In the genomic region with DNA sequence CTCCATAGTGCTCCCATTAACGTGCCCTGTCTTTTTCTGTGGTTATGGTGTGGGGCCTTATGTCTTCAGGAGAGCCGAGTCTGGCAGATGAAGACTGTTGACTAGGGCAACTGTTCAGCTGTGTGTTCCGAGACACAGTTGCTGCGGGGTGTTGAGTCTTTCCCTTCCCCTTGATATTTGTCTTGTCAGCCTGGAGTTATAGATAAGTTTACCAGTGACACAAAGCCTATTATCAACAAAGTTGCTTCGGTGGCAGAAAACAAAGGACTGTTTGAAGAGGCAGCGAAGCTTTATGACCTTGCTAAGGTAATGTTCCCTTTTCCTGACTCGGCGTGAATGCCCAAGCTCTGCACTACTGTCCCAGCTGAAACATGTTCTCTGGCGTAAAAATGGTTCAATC, we compare ENCODE assay signal across 16 mouse cellular contexts. TPM values are rescaled to one million over a fixed set of nuclear protein-coding genes. Genes with fewer than 3 reads are reported as not detected.
DNase-seq lines count a peak whose midpoint lies in the region; ATAC-seq and TF ChIP-seq lines count a peak whose summit lies in the region.
"Had no signal": no experiment of that assay in that cellular context is flagged by ENCODE, and none has a peak within 500 bp of the region (broad histone marks: within the 10 kb centered on the region; RNA-seq: fewer than 3 reads in every experiment).

No protein-coding gene starts in this region.

- in situ Hi-C loops in Patski (cut with MboI; ENCODE audit: low pct_unique_long_range_greater_than_20kb) = no loop called here

- no peaks in the 10 kb centered on the region for H3K27me3 ChIP-seq in heart, embryonic 15.5 days
- no peaks in the 10 kb centered on the region for H3K27me3 ChIP-seq in Patski
- no peaks in the 10 kb centered on the region for H3K27me3 ChIP-seq in liver, embryonic 13.5 days
- no peaks in the 10 kb centered on the region for H3K27me3 ChIP-seq in small intestine, adult 2 months (ENCODE audit: control insufficient read depth, insufficient read depth, low read length)
- H3K27me3 ChIP-seq: forebrain, embryonic 13.5 days; limb, embryonic 15.5 days; neural tube, embryonic 13.5 days had no signal

- TF ChIP-seq POLR2A in small intestine, adult 2 months (IDR thresholded peaks at IDR 0.05; ENCODE audit: low read depth, low read length) = no peak

- CTCF ChIA-PET in Patski (lab: Charles Lee) = no interaction called here

- H3K9ac ChIP-seq in heart, embryonic 15.5 days = no peak overlapping the region
- H3K9ac ChIP-seq in liver, embryonic 13.5 days = no peak overlapping the region
- H3K9ac ChIP-seq: forebrain, embryonic 13.5 days; limb, embryonic 15.5 days; neural tube, embryonic 13.5 days had no signal

- H3K4me1 ChIP-seq in heart, embryonic 15.5 days (replicated peaks) = peaks cover 12% of the 10 kb centered on the region
- peaks cover 20% of the 10 kb centered on the region for H3K4me1 ChIP-seq in liver, embryonic 13.5 days (replicated peaks)
- peaks cover 17% of the 10 kb centered on the region for H3K4me1 ChIP-seq in small intestine, adult 2 months (ENCODE audit: control insufficient read depth, insufficient read depth, insufficient read length, low read length)
- H3K4me1 ChIP-seq: forebrain, embryonic 13.5 days; limb, embryonic 15.5 days; neural tube, embryonic 13.5 days had no signal

- no peak for ATAC-seq in heart, embryonic 15.5 days (replicated peaks; ENCODE audit: insufficient number of reproducible peaks, insufficient read depth, low FRiP score, low read depth)
- peak; percentile 9 for ATAC-seq in Patski
- peak; percentile 77 for ATAC-seq in liver, embryonic 13.5 days (ENCODE audit: low read depth)
- ATAC-seq: forebrain, embryonic 13.5 days had no signal

- 62% methylated on average over 9 of the region's 9 CpGs for WGBS in heart, embryonic 15.5 days
- 31% methylated on average over 9 of the region's 9 CpGs for whole genome bisulfite sequencing in liver, embryonic 13.5 days (ENCODE audit: insufficient replicate concordance)
- WGBS in small intestine, adult 2 months = 48% methylated on average over 9 of the region's 9 CpGs

- no peak overlapping the region for H3K4me2 ChIP-seq in heart, embryonic 15.5 days
- H3K4me2 ChIP-seq in liver, embryonic 13.5 days = no peak overlapping the region
- H3K4me2 ChIP-seq: forebrain, embryonic 13.5 days; limb, embryonic 15.5 days; neural tube, embryonic 13.5 days had no signal

- no peaks in the 10 kb centered on the region for H3K9me3 ChIP-seq in heart, embryonic 15.5 days (replicated peaks)
- H3K9me3 ChIP-seq in liver, embryonic 13.5 days (replicated peaks) = no peaks in the 10 kb centered on the region
- H3K9me3 ChIP-seq: forebrain, embryonic 13.5 days; limb, embryonic 15.5 days; neural tube, embryonic 13.5 days had no signal

- POLR2A ChIA-PET in Patski (lab: Charles Lee) = interaction anchor here (1.2 kb wide), 1 partner anchor 11 kb away, joined by 3 read pairs; no protein-coding TSS in a partner anchor

- intact Hi-C loops in heart, postnatal 14 days (cut with DNase I) = no loop called here

- H3K36me3 ChIP-seq in heart, embryonic 15.5 days = peaks cover 55% of the 10 kb centered on the region
- peaks cover 89% of the 10 kb centered on the region for H3K36me3 ChIP-seq in liver, embryonic 13.5 days
- peaks cover 27% of the 10 kb centered on the region for H3K36me3 ChIP-seq in small intestine, adult 2 months (ENCODE audit: control insufficient read depth, insufficient read depth, low read length)

- DNase-seq in heart, postnatal 14 days = no peak
- DNase-seq in Patski (ENCODE audit: low read depth, low spot score) = no peak
- no peak for DNase-seq in liver, embryonic 13.5 days
- no peak for DNase-seq in kidney, postnatal 10 days
- no peak for DNase-seq in spleen, postnatal 4 days (ENCODE audit: low spot score in 2 of 2)
- DNase-seq: adrenal gland, postnatal 10 days; B cell, adult 2 months; cerebellum, adult 9-11 months; embryo, embryonic 11 days; thymus, postnatal 36 days had no signal

- H3K27ac ChIP-seq in heart, embryonic 15.5 days = peak overlapping the region; percentile 50
- H3K27ac ChIP-seq in liver, embryonic 13.5 days = peak overlapping the region; percentile 65
- H3K27ac ChIP-seq in small intestine, adult 2 months (ENCODE audit: insufficient read depth, low read depth, low read length) = peak overlapping the region; percentile 60
- H3K27ac ChIP-seq: forebrain, embryonic 13.5 days; limb, embryonic 15.5 days; neural tube, embryonic 13.5 days had no signal

- H3K4me3 ChIP-seq in heart, embryonic 15.5 days = no peak overlapping the region
- H3K4me3 ChIP-seq in liver, embryonic 13.5 days (replicated peaks) = no peak overlapping the region
- H3K4me3 ChIP-seq in small intestine, adult 2 months (ENCODE audit: low read depth, low read length) = no peak overlapping the region
- H3K4me3 ChIP-seq: forebrain, embryonic 13.5 days; limb, embryonic 15.5 days; neural tube, embryonic 13.5 days had no signal

- no peak for TF ChIP-seq CTCF in Patski (IDR thresholded peaks at IDR 0.05)
- no peak for TF ChIP-seq CTCF in small intestine, adult 2 months (IDR thresholded peaks at IDR 0.05; ENCODE audit: extremely low read depth, insufficient read length, insufficient replicate concordance, low read depth, low read length)

RNA-seq across cellular contexts. Expression of gene Slc12a3, which starts 21.3 kb away (rescaled TPM):
- 0.15 and 0.20 TPM in 2 replicates for polyA plus RNA-seq in heart, embryonic 15.5 days (2015; fragmentation: Nextera tagmentation; extraction: Ambion mirVana)
- total RNA-seq in heart, postnatal 14 days (2021) = under 1 TPM; 0.22 to 0.88 TPM
- 0.23 TPM for polyA plus RNA-seq in Patski (2021)
- not detected in 2 replicates for polyA plus RNA-seq in liver, embryonic 13.5 days (2015; fragmentation: Nextera tagmentation; extraction: Ambion mirVana)
- 0.06 and 0.22 TPM in 2 replicates for polyA plus RNA-seq in small intestine, adult 2 months (2012; rRNA removed)
- total RNA-seq: hematopoietic stem cell, adult 5-6 weeks had no signal
- polyA plus RNA-seq: forebrain, embryonic 13.5 days; limb, embryonic 15.5 days had no signal
